Mouse (Mus musculus): Measurements from ENCODE around the gene Ddn.
A peak's percentile ranks its signal among the peaks of the same experiment; 100 is the strongest.
"Not testable (repeated sequence)": the region's sequence is repeated elsewhere in the genome, so short reads cannot be mapped to it uniquely, and the experiment has no call there.

Gene Ddn

GRCm38 (mm10) chr15:98831684-98832035 lies 22.4 kb upstream of the Ddn start:
- no peak for DNase-seq (ENCODE audit: low read depth, low spot score)

DNA sequence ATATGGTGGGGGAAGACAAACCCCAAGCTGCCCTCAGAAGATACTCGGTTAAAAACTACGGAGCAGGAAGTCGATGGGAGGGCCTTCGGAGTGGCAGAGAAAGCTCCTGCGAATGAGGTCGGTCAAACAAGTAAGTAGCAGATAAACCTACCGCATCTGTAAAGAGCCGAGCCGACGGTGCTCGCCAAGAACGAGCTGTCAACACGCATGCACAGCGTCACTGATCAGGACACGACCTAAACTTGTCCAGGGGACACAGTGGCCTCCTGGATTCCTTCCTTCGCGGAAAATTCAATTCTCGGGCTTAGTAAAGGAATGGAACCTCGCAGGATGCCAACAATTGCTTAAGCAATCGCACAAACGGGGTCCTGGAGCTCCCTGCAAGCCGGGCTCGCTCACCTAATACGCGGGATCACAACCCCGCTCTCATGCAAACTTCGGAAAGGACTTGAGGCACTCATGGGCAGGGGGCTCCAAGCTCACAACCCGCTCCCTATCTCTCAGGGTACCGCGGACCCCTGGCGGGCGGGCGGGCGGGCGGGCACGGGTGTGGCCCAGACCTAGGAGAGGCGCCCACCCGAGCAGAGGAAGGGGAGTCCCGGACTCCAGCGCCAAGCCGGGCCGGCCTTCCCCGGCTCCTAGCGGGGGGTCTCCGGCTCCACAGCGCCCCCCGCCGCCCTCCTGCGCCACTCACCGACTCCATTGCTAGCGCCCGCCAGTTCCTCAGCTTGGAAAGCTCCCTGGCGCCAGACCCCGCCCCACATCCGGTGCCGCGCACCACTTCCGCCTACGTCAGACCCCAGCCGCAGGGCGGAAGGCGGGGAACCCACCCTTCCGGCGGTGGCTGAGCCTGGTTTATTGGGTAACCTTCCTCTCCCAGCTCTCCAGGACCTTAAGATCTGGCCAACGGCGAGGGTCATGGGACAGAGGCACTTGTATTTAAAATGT lies 21.7 kb upstream of the Ddn start, which contains the start of gene Prkag1:
Gene Prkag1, minus strand, starts transcription at position 786 of the 948 bp plus-strand sequence.
- peak; percentile 84 for DNase-seq (ENCODE audit: low read depth, low spot score)

DNA sequence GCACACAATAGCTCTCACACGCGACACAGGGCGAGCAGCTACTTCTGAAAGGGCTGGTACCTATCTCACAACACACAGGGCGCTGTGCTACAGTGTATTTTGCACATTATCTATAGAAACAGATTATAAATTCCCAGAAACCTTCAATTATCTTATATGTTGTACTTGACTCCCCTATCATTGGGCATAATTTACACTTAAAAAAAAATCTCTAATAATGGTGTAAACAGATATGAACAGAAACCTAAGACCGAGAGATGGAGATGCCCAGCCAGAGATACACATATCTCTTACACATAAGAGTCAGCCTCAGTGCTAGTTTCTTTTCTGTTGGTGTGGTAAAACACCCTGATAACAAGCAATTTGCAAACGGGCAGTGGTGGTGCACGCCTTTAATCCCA lies 18.3 kb upstream of the Ddn start:
- no peak for DNase-seq (ENCODE audit: low read depth, low spot score)

- no peak for DNase-seq (ENCODE audit: low read depth, low spot score)
Observed at GRCm38 (mm10) chr15:98823434-98823833, 14.1 kb upstream of the Ddn start.

DNA sequence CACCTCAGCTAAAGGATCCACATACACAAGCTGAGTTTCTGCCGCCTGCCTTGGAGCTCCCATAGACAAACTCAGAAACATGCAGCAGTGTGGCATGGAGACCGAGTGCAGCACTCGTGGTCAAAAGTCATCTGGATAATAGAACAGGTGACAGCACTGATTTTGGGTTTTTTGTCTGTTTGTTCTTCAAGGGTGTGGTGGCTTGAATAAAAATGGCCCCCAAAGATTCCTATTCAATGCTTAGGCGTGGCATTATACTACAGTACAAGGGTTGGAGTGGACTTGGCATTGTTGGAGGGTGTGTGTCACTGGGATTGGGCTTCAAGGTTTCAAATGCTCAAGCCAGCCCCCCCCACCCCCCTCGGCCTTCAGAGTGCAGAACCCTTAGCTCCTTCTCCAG lies 12.9 kb upstream of the Ddn start:
- DNase-seq (ENCODE audit: low read depth, low spot score) = no peak

GRCm38 (mm10) chr15:98821403-98821802 lies 12.1 kb upstream of the Ddn start:
- DNase-seq (ENCODE audit: low read depth, low spot score) = no peak

DNA sequence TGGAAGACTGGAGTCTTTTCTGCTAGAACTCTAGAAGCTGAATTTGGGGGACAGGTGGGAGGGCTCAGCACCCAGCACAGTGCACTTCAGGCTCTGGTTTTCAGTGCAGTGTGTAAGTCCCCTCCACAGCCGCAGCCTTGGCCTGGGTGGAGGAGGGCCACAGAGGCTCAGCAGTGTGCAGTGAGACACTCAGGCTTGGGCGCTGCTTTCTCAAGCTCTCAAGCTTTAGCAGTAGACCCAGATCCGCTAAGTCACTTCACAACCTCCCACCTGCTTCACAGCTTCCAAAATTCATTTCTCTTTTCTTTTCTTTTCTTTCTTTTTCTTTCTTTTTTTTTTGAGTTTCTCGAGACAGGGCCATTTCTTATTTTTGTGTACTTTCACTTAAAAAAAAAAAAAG lies 11.6 kb upstream of the Ddn start:
- no peak for DNase-seq (ENCODE audit: low read depth, low spot score)

- DNase-seq (ENCODE audit: low read depth, low spot score) = no peak
Observed at GRCm38 (mm10) chr15:98818171-98818570, 8.9 kb upstream of the Ddn start.

DNA sequence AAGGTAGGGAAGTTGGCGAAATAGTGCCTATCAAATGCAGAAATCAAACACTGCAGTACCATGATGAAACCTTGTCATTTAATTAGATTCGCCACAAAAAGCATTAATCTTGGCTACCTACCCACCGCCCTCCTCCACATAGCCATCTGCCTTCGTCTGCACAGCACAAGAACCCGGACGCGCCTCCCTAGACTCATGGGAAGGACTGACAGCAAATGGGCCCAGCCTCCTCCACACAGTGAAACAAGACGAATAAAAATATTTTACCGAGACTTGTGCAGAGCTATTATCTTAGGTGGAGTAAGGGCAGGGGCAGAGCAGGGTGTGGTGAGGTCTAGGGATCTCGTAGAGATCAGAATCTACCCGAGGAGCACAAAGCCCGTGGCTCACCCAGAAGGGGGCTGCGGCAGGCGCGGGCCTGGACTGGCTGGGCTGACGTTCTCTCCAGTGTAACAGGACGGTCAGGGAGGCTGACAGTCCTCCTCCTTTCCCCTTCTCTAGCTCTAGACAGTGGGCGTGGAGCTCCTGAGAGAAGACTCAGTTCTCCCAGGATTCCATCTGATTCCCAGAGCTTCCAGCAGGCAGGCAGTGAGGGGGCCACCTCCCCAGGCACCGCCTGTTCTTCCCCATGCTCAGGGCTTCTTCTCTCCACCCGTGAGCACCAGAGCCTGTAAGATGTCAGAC lies 3.6 kb upstream of the Ddn start:
- DNase-seq (ENCODE audit: low read depth, low spot score) = no peak

- not testable (repeated sequence) for DNase-seq (ENCODE audit: low read depth, low spot score)
Observed at GRCm38 (mm10) chr15:98810212-98810611, 922 bp upstream of the Ddn start.

GRCm38 (mm10) chr15:98808651-98809134 lies 597 bp downstream of the Ddn start:
- no peak for DNase-seq (ENCODE audit: low read depth, low spot score)

- DNase-seq (ENCODE audit: low read depth, low spot score) = no peak
Observed at GRCm38 (mm10) chr15:98807895-98808650, 1.2 kb downstream of the Ddn start.

GRCm38 (mm10) chr15:98806809-98807770 lies 2.2 kb downstream of the Ddn start:
- DNase-seq (ENCODE audit: low read depth, low spot score) = no peak

GRCm38 (mm10) chr15:98806071-98806808 lies 3.0 kb downstream of the Ddn start:
- no peak for DNase-seq (ENCODE audit: low read depth, low spot score)

DNA sequence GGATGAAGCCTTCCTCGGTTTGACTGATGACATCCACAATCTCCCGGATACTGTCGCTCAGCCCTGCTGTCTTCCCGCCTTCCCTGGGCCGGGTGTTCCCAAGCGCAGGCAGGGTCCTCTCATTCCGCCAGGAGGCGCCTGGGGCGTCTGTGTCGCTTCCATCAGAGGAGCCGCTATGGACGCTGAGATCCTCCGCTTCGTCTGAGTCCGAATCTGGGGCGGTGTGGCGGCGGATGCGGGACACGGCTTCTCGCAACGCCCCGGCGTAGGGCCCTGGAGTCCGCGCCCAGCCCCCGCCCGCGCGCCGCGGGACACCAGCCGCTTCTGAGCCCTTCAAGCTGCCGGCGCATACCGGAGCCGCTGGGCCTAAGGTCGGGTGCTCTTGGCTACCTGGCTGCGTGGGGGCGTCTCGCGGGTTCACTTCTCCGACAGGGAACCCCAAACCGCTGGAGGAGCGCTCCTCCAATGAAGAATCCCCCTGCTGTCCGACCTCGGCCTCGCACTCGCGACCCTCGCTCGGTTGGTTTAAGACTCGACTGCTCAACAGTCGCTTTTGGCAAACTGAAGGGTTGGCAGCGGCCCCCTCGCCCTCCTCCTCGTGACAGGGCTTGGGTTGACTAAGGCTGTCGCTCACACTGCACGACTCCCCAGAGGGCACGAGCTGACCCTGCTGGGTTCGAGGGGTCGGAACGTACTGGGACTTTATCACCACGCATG lies 3.8 kb downstream of the Ddn start:
- DNase-seq (ENCODE audit: low read depth, low spot score) = peak; percentile 54

DNA sequence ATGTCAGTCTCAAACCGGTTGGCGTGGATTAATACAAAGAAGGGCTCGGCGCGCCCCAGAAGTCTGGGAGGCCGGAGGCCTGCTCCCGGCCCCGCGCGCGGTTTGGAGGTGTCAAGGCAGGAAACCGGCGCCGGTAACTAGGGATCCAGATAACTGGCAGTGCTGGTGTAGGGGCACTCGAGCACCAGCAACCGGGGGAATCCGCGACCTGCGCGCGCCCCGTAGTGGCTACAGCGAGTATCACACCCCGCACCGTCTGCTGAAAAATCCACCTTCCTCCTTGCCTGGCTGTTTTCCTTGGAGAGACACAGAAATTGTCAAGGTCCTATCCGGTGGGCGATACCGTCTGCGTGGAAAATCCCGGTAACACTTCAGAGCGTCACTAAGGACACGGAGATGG lies 5.2 kb downstream of the Ddn start:
- no peak for DNase-seq (ENCODE audit: low read depth, low spot score)

- no peak for DNase-seq (ENCODE audit: low read depth, low spot score)
Observed at GRCm38 (mm10) chr15:98802926-98803325, 6.4 kb downstream of the Ddn start.

- DNase-seq (ENCODE audit: low read depth, low spot score) = peak; percentile 87
Observed at GRCm38 (mm10) chr15:98799396-98799795, 9.9 kb downstream of the Ddn start.

DNA sequence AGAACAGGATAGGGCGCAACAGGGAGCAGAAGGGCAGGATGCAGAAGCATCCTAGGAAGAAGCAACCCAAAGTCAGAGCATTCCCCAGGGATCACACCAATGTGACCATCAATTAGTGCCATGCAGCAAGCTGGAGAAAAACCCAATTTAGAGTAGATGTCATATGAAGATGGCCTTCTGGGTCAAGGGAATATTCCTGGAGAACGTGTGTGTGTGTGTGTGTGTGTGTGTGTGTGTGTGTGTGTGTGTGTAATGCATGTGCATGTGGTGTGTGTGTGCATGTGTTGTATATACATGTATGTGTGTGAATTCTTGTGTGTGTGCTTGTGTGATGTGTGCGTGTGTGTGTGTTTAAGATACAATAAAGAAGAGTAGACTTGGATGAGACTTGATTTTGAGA lies 10.4 kb downstream of the Ddn start:
- DNase-seq (ENCODE audit: low read depth, low spot score) = no peak

Data from retina, postnatal 7 days (tissue).